Mouse (Mus musculus) neural tube, embryonic 14.5 days (tissue): ENCODE results near the gene Tox4. TPM values are rescaled to one million over a fixed set of nuclear protein-coding genes. Genes with fewer than 3 reads are reported as not detected.
"Not testable (repeated sequence)": the region's sequence is repeated elsewhere in the genome, so short reads cannot be mapped to it uniquely, and the experiment has no call there.

ENCODE experiments used
- ATAC-seq: fragments of 200-750 bp; cut with Nextera tagmentation; 2 replicates; pipeline ENCODE4 v1.8.0; 2017; ENCODE audit warnings: low read depth, mild to moderate bottlenecking, moderate TSS enrichment, moderate library complexity
- H3K27ac ChIP-seq: fragments of 300-500 bp; sonication (generic); 2 replicates; pipeline ENCODE4 v1.5.1; 2014; ENCODE audit warnings: low read depth, mild to moderate bottlenecking, control low read depth, low read length, moderate library complexity, mixed read lengths
- H3K27me3 ChIP-seq: fragments of 300-500 bp; sonication (generic); 2 replicates; pipeline ENCODE4 v1.6.1; 2014; ENCODE audit warnings: low read length; ENCODE audit not compliant: control insufficient read depth, insufficient read depth
- H3K36me3 ChIP-seq: fragments of 300-500 bp; sonication (generic); 2 replicates; pipeline ENCODE4 v1.6.1; 2014; ENCODE audit warnings: low read length, mixed read lengths; ENCODE audit not compliant: control insufficient read depth, insufficient read depth
- H3K4me1 ChIP-seq: fragments of 300-500 bp; sonication (generic); 2 replicates; pipeline ENCODE4 v1.6.1; 2014; ENCODE audit warnings: low read length; ENCODE audit not compliant: control insufficient read depth, insufficient read depth
- H3K4me2 ChIP-seq: fragments of 300-500 bp; sonication (generic); 2 replicates; pipeline ENCODE4 v1.6.1; 2014; ENCODE audit warnings: mild to moderate bottlenecking, low read depth, low read length, control low read depth
- H3K4me3 ChIP-seq: fragments of 300-500 bp; sonication (generic); 2 replicates; pipeline ENCODE4 v1.5.1; 2014; ENCODE audit warnings: low read depth, low read length, control low read depth, mixed read lengths
- H3K9ac ChIP-seq: fragments of 300-500 bp; sonication (generic); replicated peaks from 2 replicates; pipeline ENCODE4 v1.6.1; 2014; ENCODE audit warnings: low read depth, mild to moderate bottlenecking, control low read depth, low read length, mixed read lengths
- H3K9me3 ChIP-seq: fragments of 300-500 bp; sonication (generic); 2 replicates; pipeline ENCODE4 v1.6.1; 2016; ENCODE audit warnings: low read length; ENCODE audit not compliant: control insufficient read depth
- WGBS: fragments of 180-500 bp; shearing (Covaris S2); extraction: QIAGEN DNeasy Blood & Tissue Kit; methylation state at CpG from one replicate; pipeline ENCODE4 v1.1.7; 2014; 5-methylcytosine and 5-hydroxymethylcytosine counted together
- polyA plus RNA-seq: library from polyadenylated mRNA; unstranded; fragments of >200 nt; fragmentation: Nextera tagmentation; extraction: Ambion mirVana; gene quantifications from 2 replicates; pipeline ENCODE4 v1.2.1, GENCODE M21; 2014

Gene Tox4
- polyA plus RNA-seq, 1 experiment from 2014 or later = 69.3 TPM

GRCm38 (mm10) chr14:52304644-52305271, 25.8 kb downstream of the Tox4 start, which contains the start of gene Mettl3:
TSS of gene Mettl3 (minus strand) at chr14:52305128.
- Histone ChIP-seq H3K27ac (peak within 1 kb of the TSS; percentile 89), H3K4me1 (peaks cover 3% of the 10 kb centered on the region; the same call in 1 of the 2 replicates), H3K4me2 (peak within 1 kb of the TSS; percentile 68), H3K36me3 (peaks cover 11% of the 10 kb centered on the region; the same call in 1 of the 2 replicates), H3K9me3 (no peaks in the 10 kb centered on the region), H3K9ac (peak within 1 kb of the TSS; percentile 64), H3K27me3 (no peaks in the 10 kb centered on the region), H3K4me3 (peak within 1 kb of the TSS; percentile 53)
- peak; percentile 96 for ATAC-seq
- WGBS = under 1% methylated on average over 46 of the region's 46 CpGs

- ATAC-seq = no peak
Measured at GRCm38 (mm10) chr14:52306100-52306499, 27.2 kb downstream of the Tox4 start.

GRCm38 (mm10) chr14:52310343-52310742, 31.4 kb downstream of the Tox4 start:
- Histone ChIP-seq H3K4me2 (peak overlapping the region; percentile 18; the same call in 1 of the 2 replicates), H3K4me1 (peaks cover 23% of the 10 kb centered on the region), H3K36me3 (peaks cover 26% of the 10 kb centered on the region)
- H3K9ac ChIP-seq, H3K27ac ChIP-seq, ATAC-seq, H3K4me3 ChIP-seq, H3K27me3 ChIP-seq, H3K9me3 ChIP-seq: not testable (repeated sequence)
- 95% methylated on average over 5 of the region's 6 CpGs for WGBS

More at GRCm38 (mm10) chr14:52306100-52306499, 27.2 kb downstream of the Tox4 start:
- H3K4me2 ChIP-seq = no peak overlapping the region
- no peaks in the 10 kb centered on the region for H3K9me3 ChIP-seq
- 95% methylated on average over 2 of the region's 2 CpGs for WGBS
- no peak overlapping the region for H3K9ac ChIP-seq
- H3K4me1 ChIP-seq = peaks cover 3% of the 10 kb centered on the region; the same call in 1 of the 2 replicates
- no peaks in the 10 kb centered on the region for H3K27me3 ChIP-seq
- H3K36me3 ChIP-seq = peaks cover 6% of the 10 kb centered on the region; the same call in 1 of the 2 replicates
- H3K4me3 ChIP-seq = no peak overlapping the region
- no peak overlapping the region for H3K27ac ChIP-seq

- Histone ChIP-seq H3K4me2 (peak overlapping the region; percentile 32; the same call in 1 of the 2 replicates), H3K36me3 (peaks cover 26% of the 10 kb centered on the region), H3K9me3 (no peaks in the 10 kb centered on the region), H3K4me1 (peaks cover 23% of the 10 kb centered on the region), H3K9ac (no peak overlapping the region), H3K27ac (no peak overlapping the region), H3K4me3 (0 out of 2 replicates have a peak overlapping the region, but pooled peaks have one; percentile 0), H3K27me3 (no peaks in the 10 kb centered on the region)
- WGBS = 88% methylated on average over 2 of the region's 2 CpGs
- ATAC-seq = no peak
Measured at GRCm38 (mm10) chr14:52310906-52311305, 32.0 kb downstream of the Tox4 start.

- H3K36me3 ChIP-seq = peaks cover 23% of the 10 kb centered on the region
Measured at GRCm38 (mm10) chr14:52313931-52314807, 35.2 kb downstream of the Tox4 start.

GRCm38 (mm10) chr14:52314808-52315150, 35.8 kb downstream of the Tox4 start:
- Histone ChIP-seq H3K9ac (peak overlapping the region; percentile 91), H3K4me3 (peak overlapping the region; percentile 88), H3K36me3 (peaks cover 21% of the 10 kb centered on the region), H3K9me3 (no peaks in the 10 kb centered on the region), H3K27me3 (no peaks in the 10 kb centered on the region), H3K27ac (no peak overlapping the region), H3K4me2 (peak overlapping the region; percentile 91), H3K4me1 (peaks cover 28% of the 10 kb centered on the region)
- ATAC-seq = no peak
- WGBS = 42% methylated on average over 8 of the region's 8 CpGs

More at GRCm38 (mm10) chr14:52313931-52314807, 35.2 kb downstream of the Tox4 start:
- no peaks in the 10 kb centered on the region for H3K27me3 ChIP-seq
- H3K4me3 ChIP-seq = peak overlapping the region; percentile 88
- H3K4me1 ChIP-seq = peaks cover 28% of the 10 kb centered on the region
- H3K27ac ChIP-seq = no peak overlapping the region
- peak overlapping the region; percentile 91; the same call in 1 of the 2 replicates for H3K9ac ChIP-seq
- WGBS = 85% methylated on average over 26 of the region's 26 CpGs
- ATAC-seq = no peak
- H3K4me2 ChIP-seq = peak overlapping the region; percentile 91
- H3K9me3 ChIP-seq = no peaks in the 10 kb centered on the region

- peak overlapping the region; percentile 88 for H3K4me3 ChIP-seq
- H3K4me1 ChIP-seq = peaks cover 28% of the 10 kb centered on the region
- H3K9me3 ChIP-seq = no peaks in the 10 kb centered on the region
- peak overlapping the region; percentile 95 for H3K27ac ChIP-seq
- peak overlapping the region; percentile 91 for H3K4me2 ChIP-seq
- peaks cover 21% of the 10 kb centered on the region for H3K36me3 ChIP-seq
- peak; percentile 21; the same call in 1 of the 2 replicates for ATAC-seq
- H3K9ac ChIP-seq = peak overlapping the region; percentile 91
- H3K27me3 ChIP-seq = no peaks in the 10 kb centered on the region
- WGBS = 6% methylated on average over 17 of the region's 17 CpGs
Measured at GRCm38 (mm10) chr14:52315283-52315780, 36.4 kb downstream of the Tox4 start.

- Histone ChIP-seq H3K9ac (peak overlapping the region; percentile 91), H3K9me3 (no peaks in the 10 kb centered on the region), H3K27ac (peak overlapping the region; percentile 95), H3K4me2 (peak overlapping the region; percentile 91), H3K4me3 (peak overlapping the region; percentile 88), H3K27me3 (no peaks in the 10 kb centered on the region), H3K36me3 (peaks cover 21% of the 10 kb centered on the region), H3K4me1 (peaks cover 28% of the 10 kb centered on the region)
- under 1% methylated on average over 36 of the region's 41 CpGs for WGBS
- peak; percentile 87 for ATAC-seq
Measured at GRCm38 (mm10) chr14:52315792-52316440, 37.0 kb downstream of the Tox4 start.
